Mouse (Mus musculus): Measurements from ENCODE around the gene Sp2.

DNA sequence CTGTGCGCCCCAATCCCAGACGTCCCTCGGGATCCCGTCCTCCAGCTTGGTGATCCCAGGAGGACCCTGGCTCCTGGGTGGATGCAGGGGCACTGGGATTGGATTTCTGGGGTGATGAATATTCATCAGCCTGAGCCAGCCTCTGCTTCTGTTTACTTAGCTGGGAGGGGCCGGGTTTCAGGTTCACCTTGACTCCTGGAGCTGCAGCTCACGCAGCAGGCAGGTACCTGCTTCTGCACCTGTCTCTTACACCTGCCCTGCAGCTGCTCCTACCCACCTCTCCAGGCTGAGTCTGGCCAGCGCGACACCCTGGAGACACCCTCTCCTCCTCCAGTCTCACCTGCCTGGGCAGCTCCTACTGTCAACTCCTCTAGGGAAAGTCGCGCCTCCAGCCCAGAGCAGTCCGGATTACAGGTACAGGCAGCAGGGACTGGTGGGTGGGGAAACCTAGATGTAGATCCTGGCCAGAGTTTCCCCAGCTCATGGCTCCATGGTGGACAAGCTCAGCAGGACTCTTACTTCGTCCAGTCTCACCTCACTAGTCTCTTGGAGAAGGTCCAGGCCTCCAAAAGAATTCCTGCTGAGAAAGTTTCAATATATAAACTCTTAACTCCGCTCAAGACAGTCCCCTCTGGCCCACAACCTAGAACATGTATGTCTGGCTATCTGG is 53.5 kb downstream of the Sp2 start:
- TF ChIP-seq POLR2A (IDR thresholded peaks at IDR 0.05; ENCODE audit: borderline replicate concordance, extremely low read depth, low read depth, low read length), result peak; percentile 97; the same call in 1 of the 2 replicates
- no peak for TF ChIP-seq CTCF (IDR thresholded peaks at IDR 0.05; ENCODE audit: insufficient read depth, low read length)
